Mouse (Mus musculus): ENCODE data around the gene Olfr220. TPM values are rescaled to one million over a fixed set of nuclear protein-coding genes. Genes with fewer than 3 reads are reported as not detected.

Olfr220 gene
- polyA plus RNA-seq (2015; fragmentation: Nextera tagmentation; extraction: Ambion mirVana), result not detected in 2 replicates

- Histone ChIP-seq H3K27ac (ENCODE audit: low read length) (no peak within 1 kb of the TSS), H3K36me3 (ENCODE audit: control insufficient read depth, insufficient read depth) (no peaks in the 10 kb centered on the region), H3K4me1 (ENCODE audit: control insufficient read depth, low read depth, low read length) (no peaks in the 10 kb centered on the region), H3K27me3 (ENCODE audit: control insufficient read depth, insufficient read depth, low read depth, low read length) (no peaks in the 10 kb centered on the region), H3K4me2 (ENCODE audit: low read depth, low read length) (no peak within 1 kb of the TSS), H3K9ac (ENCODE audit: low read depth, low read length) (no peak within 1 kb of the TSS), H3K9me3 (replicated peaks; ENCODE audit: control insufficient read depth, low read length) (no peaks in the 10 kb centered on the region), H3K4me3 (ENCODE audit: low read depth, low read length) (no peak within 1 kb of the TSS)
- 12% methylated on average over 1 of the region's 1 CpGs for WGBS (ENCODE audit: insufficient replicate concordance)
- no peak for ATAC-seq (ENCODE audit: low read depth)
Observed at GRCm38 (mm10) chr1:174441782-174442181, at the start of gene Olfr220. Gene Olfr220 (plus strand): TSS chr1:174442082.

GRCm38 (mm10) chr1:174422959-174423358, 18.9 kb upstream of the Olfr220 start:
- Histone ChIP-seq H3K9me3 (replicated peaks; ENCODE audit: control insufficient read depth, low read length) (no peaks in the 10 kb centered on the region), H3K4me2 (ENCODE audit: low read depth, low read length) (no peak overlapping the region), H3K27ac (ENCODE audit: low read length) (no peak overlapping the region), H3K36me3 (ENCODE audit: control insufficient read depth, insufficient read depth) (no peaks in the 10 kb centered on the region), H3K4me3 (ENCODE audit: low read depth, low read length) (no peak overlapping the region), H3K27me3 (ENCODE audit: control insufficient read depth, insufficient read depth, low read depth, low read length) (no peaks in the 10 kb centered on the region), H3K9ac (ENCODE audit: low read depth, low read length) (no peak overlapping the region), H3K4me1 (ENCODE audit: control insufficient read depth, low read depth, low read length) (peaks cover 2% of the 10 kb centered on the region; the same call in 1 of the 2 replicates)
- WGBS (ENCODE audit: insufficient replicate concordance), result 42% methylated on average over 4 of the region's 4 CpGs
- peak; percentile 45 for ATAC-seq (ENCODE audit: low read depth)

DNA sequence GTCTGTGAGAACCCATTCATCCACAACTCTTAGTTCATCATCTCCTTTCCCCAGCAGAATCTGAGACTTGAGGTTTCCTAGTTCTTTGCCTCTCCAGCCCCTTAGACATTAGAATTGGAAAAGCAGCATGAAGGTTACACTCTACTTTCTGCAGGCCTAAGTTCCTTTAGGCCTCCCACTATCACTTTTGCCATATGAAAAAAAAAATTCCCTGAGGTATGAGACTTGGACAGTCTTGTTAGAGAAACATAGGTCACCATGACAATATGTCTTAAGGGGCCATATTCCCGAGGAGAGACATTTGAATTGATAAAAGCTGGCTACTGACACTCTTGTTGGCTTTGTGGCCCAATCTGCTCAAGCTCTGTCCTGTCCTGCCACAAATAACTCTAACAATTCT, 18.1 kb upstream of the Olfr220 start, which contains the start of gene Olfr414:
Gene Olfr414, plus strand, starts transcription at position 301 of the 400 bp plus-strand sequence.
- no peak within 1 kb of the TSS for H3K9ac ChIP-seq (ENCODE audit: low read depth, low read length)
- no peaks in the 10 kb centered on the region for H3K27me3 ChIP-seq (ENCODE audit: control insufficient read depth, insufficient read depth, low read depth, low read length)
- no peaks in the 10 kb centered on the region for H3K9me3 ChIP-seq (replicated peaks; ENCODE audit: control insufficient read depth, low read length)
- H3K27ac ChIP-seq (ENCODE audit: low read length), result no peak within 1 kb of the TSS
- ATAC-seq (ENCODE audit: low read depth), result no peak
- no peak within 1 kb of the TSS for H3K4me3 ChIP-seq (ENCODE audit: low read depth, low read length)
- no peaks in the 10 kb centered on the region for H3K36me3 ChIP-seq (ENCODE audit: control insufficient read depth, insufficient read depth)
- 37% methylated on average over 1 of the region's 1 CpGs for whole genome bisulfite sequencing (ENCODE audit: insufficient replicate concordance)
- H3K4me2 ChIP-seq (ENCODE audit: low read depth, low read length), result no peak within 1 kb of the TSS
- peaks cover 2% of the 10 kb centered on the region; the same call in 1 of the 2 replicates for H3K4me1 ChIP-seq (ENCODE audit: control insufficient read depth, low read depth, low read length)

- no peak overlapping the region; the same call in 1 of the 2 replicates for H3K27ac ChIP-seq (ENCODE audit: low read length)
- WGBS (ENCODE audit: insufficient replicate concordance), result 14% methylated on average over 3 of the region's 3 CpGs
- H3K9ac ChIP-seq (ENCODE audit: low read depth, low read length), result no peak overlapping the region
- peak; percentile 85 for ATAC-seq (ENCODE audit: low read depth)
- H3K4me2 ChIP-seq (ENCODE audit: low read depth, low read length), result no peak overlapping the region
- no peak overlapping the region for H3K4me3 ChIP-seq (ENCODE audit: low read depth, low read length)
- peaks cover 2% of the 10 kb centered on the region; the same call in 1 of the 2 replicates for H3K4me1 ChIP-seq (ENCODE audit: control insufficient read depth, low read depth, low read length)
- no peaks in the 10 kb centered on the region for H3K36me3 ChIP-seq (ENCODE audit: control insufficient read depth, insufficient read depth)
- H3K27me3 ChIP-seq (ENCODE audit: control insufficient read depth, insufficient read depth, low read depth, low read length), result no peaks in the 10 kb centered on the region
- no peaks in the 10 kb centered on the region for H3K9me3 ChIP-seq (replicated peaks; ENCODE audit: control insufficient read depth, low read length)
Observed at GRCm38 (mm10) chr1:174426180-174426986, 15.5 kb upstream of the Olfr220 start.

- Histone ChIP-seq H3K4me1 (ENCODE audit: control insufficient read depth, low read depth, low read length) (peaks cover 2% of the 10 kb centered on the region; the same call in 1 of the 2 replicates), H3K27ac (ENCODE audit: low read length) (no peak overlapping the region), H3K36me3 (ENCODE audit: control insufficient read depth, insufficient read depth) (no peaks in the 10 kb centered on the region), H3K9ac (ENCODE audit: low read depth, low read length) (no peak overlapping the region), H3K9me3 (replicated peaks; ENCODE audit: control insufficient read depth, low read length) (no peaks in the 10 kb centered on the region), H3K4me3 (ENCODE audit: low read depth, low read length) (no peak overlapping the region), H3K27me3 (ENCODE audit: control insufficient read depth, insufficient read depth, low read depth, low read length) (no peaks in the 10 kb centered on the region), H3K4me2 (ENCODE audit: low read depth, low read length) (no peak overlapping the region)
- no peak for ATAC-seq (ENCODE audit: low read depth)
- 61% methylated on average over 1 of the region's 1 CpGs for WGBS (ENCODE audit: insufficient replicate concordance)
Observed at GRCm38 (mm10) chr1:174427402-174427801, 14.5 kb upstream of the Olfr220 start.

GRCm38 (mm10) chr1:174428407-174428806, 13.5 kb upstream of the Olfr220 start:
- ATAC-seq (ENCODE audit: low read depth), result peak; percentile 63
- Histone ChIP-seq H3K36me3 (ENCODE audit: control insufficient read depth, insufficient read depth) (no peaks in the 10 kb centered on the region), H3K27ac (ENCODE audit: low read length) (no peak overlapping the region), H3K9me3 (replicated peaks; ENCODE audit: control insufficient read depth, low read length) (no peaks in the 10 kb centered on the region), H3K9ac (ENCODE audit: low read depth, low read length) (no peak overlapping the region), H3K4me2 (ENCODE audit: low read depth, low read length) (no peak overlapping the region), H3K4me1 (ENCODE audit: control insufficient read depth, low read depth, low read length) (peaks cover 2% of the 10 kb centered on the region; the same call in 1 of the 2 replicates), H3K27me3 (ENCODE audit: control insufficient read depth, insufficient read depth, low read depth, low read length) (no peaks in the 10 kb centered on the region), H3K4me3 (ENCODE audit: low read depth, low read length) (no peak overlapping the region)
- 27% methylated on average over 2 of the region's 2 CpGs for WGBS (ENCODE audit: insufficient replicate concordance)

GRCm38 (mm10) chr1:174434121-174434520, 7.8 kb upstream of the Olfr220 start:
- Histone ChIP-seq H3K4me2 (ENCODE audit: low read depth, low read length) (no peak overlapping the region), H3K4me3 (ENCODE audit: low read depth, low read length) (no peak overlapping the region), H3K27me3 (ENCODE audit: control insufficient read depth, insufficient read depth, low read depth, low read length) (no peaks in the 10 kb centered on the region), H3K36me3 (ENCODE audit: control insufficient read depth, insufficient read depth) (no peaks in the 10 kb centered on the region), H3K4me1 (ENCODE audit: control insufficient read depth, low read depth, low read length) (no peaks in the 10 kb centered on the region), H3K9me3 (replicated peaks; ENCODE audit: control insufficient read depth, low read length) (no peaks in the 10 kb centered on the region), H3K27ac (ENCODE audit: low read length) (no peak overlapping the region), H3K9ac (ENCODE audit: low read depth, low read length) (no peak overlapping the region)
- no peak for ATAC-seq (ENCODE audit: low read depth)
- 16% methylated on average over 1 of the region's 1 CpGs for WGBS (ENCODE audit: insufficient replicate concordance)

- H3K27me3 ChIP-seq (ENCODE audit: control insufficient read depth, insufficient read depth, low read depth, low read length), result no peaks in the 10 kb centered on the region
- H3K9me3 ChIP-seq (replicated peaks; ENCODE audit: control insufficient read depth, low read length), result no peaks in the 10 kb centered on the region
- no peak overlapping the region for H3K4me3 ChIP-seq (ENCODE audit: low read depth, low read length)
- H3K4me2 ChIP-seq (ENCODE audit: low read depth, low read length), result no peak overlapping the region
- no peaks in the 10 kb centered on the region for H3K4me1 ChIP-seq (ENCODE audit: control insufficient read depth, low read depth, low read length)
- no peak overlapping the region for H3K9ac ChIP-seq (ENCODE audit: low read depth, low read length)
- 49% methylated on average over 2 of the region's 2 CpGs for WGBS (ENCODE audit: insufficient replicate concordance)
- ATAC-seq (ENCODE audit: low read depth), result no peak
- H3K27ac ChIP-seq (ENCODE audit: low read length), result no peak overlapping the region
- H3K36me3 ChIP-seq (ENCODE audit: control insufficient read depth, insufficient read depth), result no peaks in the 10 kb centered on the region
Observed at GRCm38 (mm10) chr1:174455100-174455499, 13.2 kb downstream of the Olfr220 start.

DNA sequence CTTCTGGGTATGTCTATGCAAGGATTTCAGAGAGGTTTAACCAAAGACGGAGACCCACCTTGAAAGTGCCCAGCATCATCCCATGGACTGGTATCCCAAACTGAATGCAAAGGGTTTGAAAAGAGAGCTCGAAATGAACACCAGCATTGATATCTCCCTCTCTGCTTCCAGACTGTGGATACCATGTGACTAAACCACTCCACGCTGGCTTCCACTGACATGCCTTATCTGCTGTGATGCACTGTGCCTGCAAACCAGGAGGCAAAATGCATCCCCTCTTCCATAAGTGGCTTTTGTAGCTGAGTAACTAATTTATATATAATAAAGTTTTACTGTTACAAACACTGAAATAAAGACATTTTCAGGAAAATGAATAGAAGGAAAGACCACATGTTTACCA, 23.5 kb downstream of the Olfr220 start:
- no peak for ATAC-seq (ENCODE audit: low read depth)
- Histone ChIP-seq H3K9ac (ENCODE audit: low read depth, low read length) (no peak overlapping the region), H3K4me3 (ENCODE audit: low read depth, low read length) (no peak overlapping the region), H3K27ac (ENCODE audit: low read length) (no peak overlapping the region), H3K27me3 (ENCODE audit: control insufficient read depth, insufficient read depth, low read depth, low read length) (no peaks in the 10 kb centered on the region), H3K4me2 (ENCODE audit: low read depth, low read length) (no peak overlapping the region), H3K36me3 (ENCODE audit: control insufficient read depth, insufficient read depth) (no peaks in the 10 kb centered on the region), H3K9me3 (replicated peaks; ENCODE audit: control insufficient read depth, low read length) (no peaks in the 10 kb centered on the region), H3K4me1 (ENCODE audit: control insufficient read depth, low read depth, low read length) (no peaks in the 10 kb centered on the region)
- WGBS (ENCODE audit: insufficient replicate concordance), result 30% methylated on average over 3 of the region's 3 CpGs

Data from liver, embryonic 16.5 days (tissue).